Mouse (Mus musculus): ENCODE measurements at regions not wholly inside any gene's neighbourhood (a gene's known extent, or its start where the extent isn't known, plus 50 kb on each side); places are given as distances from the start of the nearest gene placed in this dataset.
"Not testable (repeated sequence)": the region's sequence is repeated elsewhere in the genome, so short reads cannot be mapped to it uniquely, and the experiment has no call there.

GRCm38 (mm10) chrX:76077781-76078180 lies 186.3 kb upstream of the Cldn34b3 start:
- DNase-seq: no peak

DNA sequence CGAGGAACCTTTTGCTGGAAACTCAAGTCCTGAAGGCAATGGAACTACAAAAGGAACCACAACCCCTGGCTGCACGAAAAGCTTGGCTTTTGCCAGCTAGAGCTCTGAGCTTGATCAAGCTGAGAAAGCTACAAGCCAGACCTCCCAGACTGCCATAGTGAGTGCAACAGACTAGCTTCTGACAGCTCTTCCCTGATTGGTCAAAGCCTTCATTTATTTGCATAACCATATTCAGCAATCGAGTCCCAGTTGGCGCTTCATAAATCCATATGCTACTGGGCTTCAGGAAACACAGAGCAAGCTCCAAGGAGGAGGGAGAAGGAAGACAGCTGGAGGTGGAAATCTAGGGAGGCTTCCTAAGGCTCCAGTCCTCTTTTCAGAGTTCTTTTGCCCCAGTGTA lies 181.4 kb upstream of the Cldn34b3 start:
- no peak for DNase-seq

- DNase-seq: no peak
These were observed 153.2 kb upstream of the Cldn34b3 start for GRCm38 (mm10) chrX:76110763-76111474.

GRCm38 (mm10) chrX:76116086-76116485 lies 148.0 kb upstream of the Cldn34b3 start:
- DNase-seq: peak; percentile 8

- DNase-seq: no peak
These were observed 147.5 kb upstream of the Cldn34b3 start for GRCm38 (mm10) chrX:76116562-76116961.

DNA sequence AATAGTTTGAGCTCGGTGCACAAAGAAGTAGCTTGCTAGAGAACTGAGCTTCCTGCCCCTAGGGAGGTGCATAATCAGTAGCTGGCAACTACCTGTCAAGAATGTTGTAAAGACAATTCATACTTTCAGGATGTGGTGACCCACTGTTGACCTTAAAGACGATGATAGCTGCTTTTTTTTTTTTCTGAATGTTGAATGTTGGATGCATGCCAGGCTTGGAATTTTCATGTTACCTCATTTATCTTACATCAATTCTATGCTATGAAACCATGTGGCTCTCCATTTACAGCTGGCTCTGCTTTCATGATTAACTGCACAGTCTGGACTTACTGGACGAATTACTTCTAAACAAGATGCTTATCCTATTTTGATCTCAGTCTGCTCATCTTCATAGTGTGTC lies 143.2 kb upstream of the Cldn34b3 start:
- no peak for DNase-seq

GRCm38 (mm10) chrX:76123355-76123754 lies 140.7 kb upstream of the Cldn34b3 start:
- peak; percentile 83 for DNase-seq

- DNase-seq: no peak
These were observed 126.4 kb upstream of the Cldn34b3 start for GRCm38 (mm10) chrX:76137729-76138128.

DNA sequence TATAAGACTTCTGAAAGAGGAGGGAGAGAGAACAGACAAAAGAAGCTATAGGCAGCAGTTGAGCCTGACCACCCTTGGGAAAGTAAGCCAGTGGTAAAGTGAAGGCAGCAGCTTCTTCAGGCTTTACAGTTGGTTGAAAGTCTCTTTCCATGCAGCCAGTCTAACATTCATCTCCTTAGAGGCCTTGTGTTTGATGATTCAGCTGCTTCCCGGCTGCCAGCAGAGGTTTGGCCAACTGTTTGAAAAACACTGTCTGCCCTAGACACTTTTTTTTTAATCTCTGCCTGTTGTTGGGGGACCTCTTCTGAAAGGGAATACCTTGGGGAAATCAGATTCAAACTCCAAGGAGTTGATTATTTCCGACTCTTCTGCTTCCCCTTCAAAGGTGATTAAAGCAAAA lies 123.1 kb upstream of the Cldn34b3 start:
- no peak for DNase-seq

DNA sequence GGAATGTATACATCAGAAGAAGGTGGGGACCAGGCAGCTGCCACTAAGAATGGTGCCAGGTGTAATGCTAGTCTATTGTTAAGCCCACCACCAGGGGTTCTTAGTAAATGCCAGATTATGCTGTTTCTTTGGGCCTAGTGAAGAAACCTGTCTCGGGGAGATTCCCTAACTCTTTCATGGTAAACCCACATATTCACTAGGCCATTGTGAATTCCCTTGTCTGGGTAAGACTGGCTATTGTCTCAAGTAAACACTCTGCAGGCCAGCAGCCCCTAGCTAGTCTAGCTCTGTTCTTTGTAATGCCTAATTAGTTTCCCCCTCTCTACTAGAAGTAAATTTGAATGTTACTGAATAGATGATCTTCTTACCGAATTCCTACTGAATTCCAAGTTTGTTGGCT lies 89.3 kb upstream of the Cldn34b3 start:
- DNase-seq: not testable (repeated sequence)

DNA sequence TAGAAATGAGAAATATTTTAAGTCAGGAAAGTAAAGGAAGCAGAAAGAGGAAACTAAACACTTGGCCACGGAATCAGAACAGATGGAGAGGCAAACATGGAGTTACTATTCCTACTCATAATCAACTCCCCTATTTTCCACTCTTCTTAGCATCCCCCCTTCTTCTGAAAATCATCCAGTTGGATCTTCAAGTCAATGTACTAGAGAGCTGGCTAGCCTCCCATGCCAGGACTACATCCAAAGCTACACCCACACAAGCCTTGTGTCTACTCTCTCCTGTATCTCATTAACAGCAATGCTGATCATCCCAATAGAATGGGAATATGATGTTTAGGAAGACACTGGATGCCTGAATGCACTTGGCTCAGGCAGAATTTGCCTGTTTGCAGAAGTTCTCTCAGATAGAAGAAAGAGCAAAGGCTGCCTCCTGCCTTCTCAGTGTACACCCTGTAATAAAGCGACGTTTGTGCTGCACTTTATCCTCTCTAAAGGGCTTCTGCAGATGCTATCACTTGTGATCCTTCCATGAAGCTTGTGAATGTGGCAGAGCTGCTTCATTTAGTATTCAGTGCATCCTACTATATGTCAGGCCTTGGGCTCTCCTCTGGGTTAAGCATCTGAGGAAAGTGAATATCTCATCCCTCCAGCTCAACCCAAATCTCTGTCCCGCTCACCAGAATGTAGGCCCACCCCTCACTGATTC lies 82.5 kb upstream of the Cldn34b3 start:
- DNase-seq: no peak

DNA sequence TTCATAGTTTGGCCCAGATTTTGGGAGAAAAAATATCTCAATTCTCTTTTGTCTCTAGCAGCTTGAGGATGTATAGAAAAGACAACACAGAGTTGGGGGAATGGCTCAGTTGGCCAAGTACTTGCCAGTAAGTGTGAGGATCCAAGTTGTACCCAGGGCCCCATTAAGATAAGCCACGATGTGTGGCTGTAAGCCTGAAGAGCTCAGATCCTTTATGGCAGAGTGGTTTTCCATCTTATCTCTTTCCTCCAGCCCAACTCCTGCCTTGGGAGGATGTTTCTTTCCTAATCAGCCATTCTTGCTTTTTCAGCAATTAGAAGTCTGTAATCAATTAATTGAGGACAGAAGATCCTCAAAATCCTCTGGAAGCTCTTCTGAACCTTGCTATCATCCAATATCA lies 63.5 kb upstream of the Cldn34b3 start:
- no peak for DNase-seq

DNA sequence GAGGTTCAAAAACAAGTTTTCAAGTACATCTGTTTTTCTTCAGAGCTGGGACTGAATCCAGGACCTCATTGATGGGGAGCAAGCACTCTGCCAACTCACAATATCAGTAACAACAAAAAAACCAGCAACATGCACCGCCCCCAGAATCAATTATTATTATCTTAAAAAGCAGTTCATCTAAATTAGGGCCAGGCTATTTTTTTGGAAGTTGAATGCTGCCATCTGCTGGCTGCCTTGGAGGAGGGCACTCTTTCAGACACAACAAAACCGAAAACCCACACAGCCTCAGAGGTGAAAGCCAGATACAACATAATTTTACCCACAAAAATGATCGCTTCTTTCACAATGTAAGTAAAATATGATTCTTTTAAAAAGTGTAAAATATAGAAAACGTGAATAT lies 62.7 kb upstream of the Cldn34b3 start:
- peak; percentile 51 for DNase-seq
